Mouse (Mus musculus): Measurements from ENCODE around the gene Ece1. TPM values are rescaled to one million over a fixed set of nuclear protein-coding genes. Genes with fewer than 3 reads are reported as not detected.

The Ece1 gene
- total RNA-seq (2023), result 33.6 TPM

DNA sequence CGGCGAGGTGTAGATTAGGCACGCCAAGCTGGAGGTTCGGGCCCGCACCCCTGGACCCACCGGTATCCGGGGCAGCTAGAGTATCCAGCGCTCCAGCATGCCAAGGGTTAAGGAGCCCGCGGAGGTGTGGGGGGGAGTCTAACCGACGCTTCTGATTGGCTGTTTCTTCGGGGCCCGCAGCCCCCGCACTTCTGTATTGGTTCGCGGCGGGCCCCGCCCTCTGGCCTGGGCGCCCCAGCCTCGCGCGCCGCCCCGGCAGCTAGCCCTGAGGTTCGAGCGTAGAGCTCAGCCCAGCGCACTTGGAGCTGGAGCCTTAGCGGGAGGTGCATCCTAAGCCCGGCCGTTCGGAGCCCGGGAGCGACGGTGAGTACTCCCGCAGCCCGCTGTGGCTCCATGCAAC lies at the start of gene Ece1:
Ece1 (plus strand) TSS at position 219 of the 400 bp plus-strand sequence.

DNA sequence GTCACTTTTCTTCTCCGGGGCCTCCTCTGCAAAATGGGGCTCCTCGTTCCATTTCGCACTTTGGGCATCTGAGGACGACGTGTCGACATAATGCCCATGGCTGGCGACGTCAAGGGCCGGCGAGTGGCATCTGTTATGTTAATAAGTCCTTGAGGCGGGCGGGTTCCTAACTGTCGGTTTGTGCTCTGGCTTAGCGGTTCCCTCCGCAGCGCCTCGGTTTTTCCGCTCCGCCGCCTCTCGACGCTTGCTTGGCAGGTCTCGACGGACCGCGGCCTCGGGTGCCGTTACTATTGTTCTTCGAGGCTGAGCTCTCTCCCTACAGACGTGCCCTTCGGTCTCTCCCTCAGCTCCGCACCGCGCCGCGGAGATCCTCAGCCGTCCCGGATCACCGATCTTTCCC lies 130.9 kb downstream of the Ece1 start, which contains the start of gene Eif4g3:
Eif4g3 (plus strand) TSS at position 133 of the 400 bp plus-strand sequence.

Other genes with a start within 250 kb of the Ece1 start
- gene Rap1gap, start 197.5 kb upstream of the Ece1 start, total RNA-seq (2023), result 2.0 TPM
- gene Alpl, start 65.9 kb upstream of the Ece1 start, total RNA-seq (2023), result 2.2 TPM
- 151 TPM for gene Eif4g3, start 130.8 kb downstream of the Ece1 start, total RNA-seq (2023)